Mouse (Mus musculus) embryonic facial prominence, embryonic 11.5 days (tissue): ENCODE data around the gene Eif2b2. TPM values are rescaled to one million over a fixed set of nuclear protein-coding genes. Genes with fewer than 3 reads are reported as not detected.

ENCODE experiments used
- microRNA-seq: library from miRNA; unstranded; fragments of <30 nt; microRNA quantifications from one replicate; pipeline ENCODE4, GENCODE M21; 2016; ENCODE audit warnings: borderline number of aligned reads
- polyA plus RNA-seq: library from polyadenylated mRNA; unstranded; fragments of >200 nt; fragmentation: Nextera tagmentation; extraction: Ambion mirVana; gene quantifications from 2 replicates; pipeline ENCODE4 v1.2.1, GENCODE M21; 2014

Eif2b2 gene
- polyA plus RNA-seq, 1 experiment from 2014 or later = 89.6 TPM

Small RNA genes within 50 kb of the gene (microRNA-seq; reads per million reads assigned to microRNA genes)
- gene Mir6938 = not detected

Other genes with a start within 250 kb of the Eif2b2 start
- 163 and 169 TPM in 2 replicates for gene Fcf1, start 248.6 kb upstream of the Eif2b2 start, polyA plus RNA-seq
- 19.9 and 21.1 TPM in 2 replicates for gene Arel1, start 248.6 kb upstream of the Eif2b2 start, polyA plus RNA-seq
- 44.8 and 45.3 TPM in 2 replicates for gene Ylpm1, start 223.2 kb upstream of the Eif2b2 start, polyA plus RNA-seq
- gene Prox2, start 108.7 kb upstream of the Eif2b2 start, polyA plus RNA-seq = 2.9 TPM in 2 replicates
- gene Dlst, start 108.6 kb upstream of the Eif2b2 start, polyA plus RNA-seq = 91.2 and 102 TPM in 2 replicates
- 1.3 and 1.6 TPM in 2 replicates for gene Rps6kl1, start 68.2 kb upstream of the Eif2b2 start, polyA plus RNA-seq
- gene Pgf, start 41.7 kb upstream of the Eif2b2 start, polyA plus RNA-seq = 13.4 and 14.5 TPM in 2 replicates
- gene Mlh3, start 51.1 kb downstream of the Eif2b2 start, polyA plus RNA-seq = 9.5 TPM in 2 replicates
- 49.7 and 58.5 TPM in 2 replicates for gene Acyp1, start 69.0 kb downstream of the Eif2b2 start, polyA plus RNA-seq
- 0.89 and 0.95 TPM in 2 replicates for gene Zc2hc1c, start 69.1 kb downstream of the Eif2b2 start, polyA plus RNA-seq
- gene Nek9, start 119.9 kb downstream of the Eif2b2 start, polyA plus RNA-seq = 15.2 and 15.7 TPM in 2 replicates
- 297 and 302 TPM in 2 replicates for gene Tmed10, start 155.4 kb downstream of the Eif2b2 start, polyA plus RNA-seq